Mouse (Mus musculus): ENCODE measurements around the gene Saal1. TPM values are rescaled to one million over a fixed set of nuclear protein-coding genes. Genes with fewer than 3 reads are reported as not detected.

The Saal1 gene
- 2.5 TPM for polyA plus RNA-seq (2014; fragmentation: Illumina TruSeq; extraction: RNeasy Lipid Tissue Mini Kit (QIAGEN cat#74804); ENCODE audit: low replicate concordance)

GRCm38 (mm10) chr7:46710390-46710844, at the start of gene Saal1:
TSS of gene Saal1 (minus strand) at chr7:46710680.

GRCm38 (mm10) chr7:46751490-46751889, 41.0 kb upstream of the Saal1 start, which contains the start of gene Saa2:
TSS of gene Saa2 (plus strand) at chr7:46751790.

GRCm38 (mm10) chr7:46742880-46743279, 32.4 kb upstream of the Saal1 start, which contains the start of gene Saa1:
TSS of gene Saa1 (minus strand) at chr7:46742980.

GRCm38 (mm10) chr7:46732458-46732857, 22.0 kb upstream of the Saal1 start, which contains the start of gene Saa4:
TSS of gene Saa4 (minus strand) at chr7:46732603.

GRCm38 (mm10) chr7:46715600-46715999, 5.1 kb upstream of the Saal1 start, which contains the start of gene Saa3:
TSS of gene Saa3 (minus strand) at chr7:46715700.

GRCm38 (mm10) chr7:46672160-46672672, 38.3 kb downstream of the Saal1 start, which contains the start of gene Tph1:
TSS of gene Tph1 (minus strand) at chr7:46672537.

GRCm38 (mm10) chr7:46639692-46640031, 70.8 kb downstream of the Saal1 start, which contains the start of gene Sergef:
TSS of gene Sergef (minus strand) at chr7:46639807.

Other genes with a start within 250 kb of the Saal1 start
- gene Sergef, start 70.9 kb downstream of the Saal1 start, polyA plus RNA-seq (2014; fragmentation: Illumina TruSeq; extraction: RNeasy Lipid Tissue Mini Kit (QIAGEN cat#74804); ENCODE audit: low replicate concordance), result not detected
- gene Tph1, start 38.1 kb downstream of the Saal1 start, polyA plus RNA-seq (2014; fragmentation: Illumina TruSeq; extraction: RNeasy Lipid Tissue Mini Kit (QIAGEN cat#74804); ENCODE audit: low replicate concordance), result 26.2 TPM
- not detected for gene Saa3, start 5.0 kb upstream of the Saal1 start, polyA plus RNA-seq (2014; fragmentation: Illumina TruSeq; extraction: RNeasy Lipid Tissue Mini Kit (QIAGEN cat#74804); ENCODE audit: low replicate concordance)
- gene Saa4, start 21.9 kb upstream of the Saal1 start, polyA plus RNA-seq (2014; fragmentation: Illumina TruSeq; extraction: RNeasy Lipid Tissue Mini Kit (QIAGEN cat#74804); ENCODE audit: low replicate concordance), result not detected
- not detected for gene Saa1, start 32.3 kb upstream of the Saal1 start, polyA plus RNA-seq (2014; fragmentation: Illumina TruSeq; extraction: RNeasy Lipid Tissue Mini Kit (QIAGEN cat#74804); ENCODE audit: low replicate concordance)
- not detected for gene Saa2, start 41.1 kb upstream of the Saal1 start, polyA plus RNA-seq (2014; fragmentation: Illumina TruSeq; extraction: RNeasy Lipid Tissue Mini Kit (QIAGEN cat#74804); ENCODE audit: low replicate concordance)
- 56.1 TPM for gene Hps5, start 85.4 kb upstream of the Saal1 start, polyA plus RNA-seq (2014; fragmentation: Illumina TruSeq; extraction: RNeasy Lipid Tissue Mini Kit (QIAGEN cat#74804); ENCODE audit: low replicate concordance)
- gene Gtf2h1, start 85.4 kb upstream of the Saal1 start, polyA plus RNA-seq (2014; fragmentation: Illumina TruSeq; extraction: RNeasy Lipid Tissue Mini Kit (QIAGEN cat#74804); ENCODE audit: low replicate concordance), result 95.5 TPM
- 549 TPM for gene Ldha, start 130.8 kb upstream of the Saal1 start, polyA plus RNA-seq (2014; fragmentation: Illumina TruSeq; extraction: RNeasy Lipid Tissue Mini Kit (QIAGEN cat#74804); ENCODE audit: low replicate concordance)
- gene Ldhc, start 150.5 kb upstream of the Saal1 start, polyA plus RNA-seq (2014; fragmentation: Illumina TruSeq; extraction: RNeasy Lipid Tissue Mini Kit (QIAGEN cat#74804); ENCODE audit: low replicate concordance), result 0.59 TPM
- 369 TPM for gene Tsg101, start 209.3 kb upstream of the Saal1 start, polyA plus RNA-seq (2014; fragmentation: Illumina TruSeq; extraction: RNeasy Lipid Tissue Mini Kit (QIAGEN cat#74804); ENCODE audit: low replicate concordance)
- 26.0 TPM for gene Uevld, start 247.8 kb upstream of the Saal1 start, polyA plus RNA-seq (2014; fragmentation: Illumina TruSeq; extraction: RNeasy Lipid Tissue Mini Kit (QIAGEN cat#74804); ENCODE audit: low replicate concordance)